Mouse (Mus musculus): ENCODE results near the gene Sit1.

- TF ChIP-seq CHD2 (IDR thresholded peaks at IDR 0.05; ENCODE audit: low read depth, low read length) (no peak), ZNF384 (IDR thresholded peaks at IDR 0.05; ENCODE audit: low read depth, low read length) (no peak), MAFK (IDR thresholded peaks at IDR 0.05; ENCODE audit: insufficient read depth, low read depth, low read length) (no peak), ZC3H11A (IDR thresholded peaks at IDR 0.05; ENCODE audit: borderline replicate concordance, low read depth, low read length) (no peak), HCFC1 (IDR thresholded peaks at IDR 0.05; ENCODE audit: borderline replicate concordance, insufficient read depth, low read length) (no peak)
Observed at GRCm38 (mm10) chr4:43457124-43457523, 26.4 kb downstream of the Sit1 start.

All from ES-E14 (cell line).